Mouse (Mus musculus): Measurements from ENCODE around the gene Vcl. TPM values are rescaled to one million over a fixed set of nuclear protein-coding genes. Genes with fewer than 3 reads are reported as not detected.

Gene Vcl
- polyA plus RNA-seq, 1 experiment: 31.7 TPM

DNA sequence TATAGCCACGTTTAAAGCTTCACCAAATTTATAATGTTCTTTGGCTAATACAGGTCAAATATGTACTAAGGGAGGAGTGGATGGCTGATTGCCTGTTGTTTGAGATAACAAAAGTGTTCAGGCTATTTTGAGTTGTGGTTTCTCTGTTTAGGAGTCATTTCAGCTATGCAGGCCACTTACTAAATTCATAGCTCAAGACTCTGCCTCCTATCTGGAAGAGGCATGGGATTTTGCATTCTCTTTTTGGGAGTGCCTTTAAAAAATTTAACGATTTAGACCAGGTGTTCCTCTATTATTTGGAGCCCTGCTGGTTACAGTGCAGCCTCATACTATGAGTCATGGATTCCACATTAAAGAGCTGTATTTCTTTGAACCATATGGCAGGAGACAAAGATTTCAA, 9.2 kb downstream of the Vcl start:
- Histone ChIP-seq H3K4me1 (ENCODE audit: control insufficient read depth, insufficient read depth, low read length) (no peaks in the 10 kb centered on the region), H3K27ac (ENCODE audit: insufficient read depth, low read length) (no peak overlapping the region), H3K4me3 (ENCODE audit: insufficient read depth, low read length) (no peak overlapping the region)
- TF ChIP-seq POLR2A (IDR thresholded peaks at IDR 0.05; ENCODE audit: extremely low read depth, insufficient read depth, low read length) (no peak), CTCF (IDR thresholded peaks at IDR 0.05; ENCODE audit: extremely low read depth, insufficient read depth, low read length) (no peak)

DNA sequence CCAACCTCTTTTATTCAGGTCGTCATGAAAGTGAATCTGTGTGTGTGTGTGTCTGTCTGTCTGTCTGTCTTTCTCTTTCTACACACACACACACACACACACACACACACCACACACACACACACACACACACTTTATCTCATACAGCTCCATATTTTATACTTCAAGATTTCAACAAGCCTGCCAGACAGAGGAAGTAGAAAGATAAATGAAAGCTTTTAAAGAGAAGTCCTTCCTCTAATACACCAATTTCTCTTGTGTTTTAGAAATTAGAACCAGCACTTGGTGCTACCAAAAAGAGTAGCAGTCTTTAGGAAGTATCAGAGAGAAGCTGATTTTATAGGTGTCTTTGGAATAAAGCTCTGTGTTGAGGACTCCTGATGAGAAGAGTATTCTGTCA, 9.7 kb downstream of the Vcl start:
- Histone ChIP-seq H3K4me3 (ENCODE audit: insufficient read depth, low read length) (no peak overlapping the region), H3K27ac (ENCODE audit: insufficient read depth, low read length) (no peak overlapping the region), H3K4me1 (ENCODE audit: control insufficient read depth, insufficient read depth, low read length) (no peaks in the 10 kb centered on the region)
- TF ChIP-seq CTCF (IDR thresholded peaks at IDR 0.05; ENCODE audit: extremely low read depth, insufficient read depth, low read length) (no peak), POLR2A (IDR thresholded peaks at IDR 0.05; ENCODE audit: extremely low read depth, insufficient read depth, low read length) (no peak)

DNA sequence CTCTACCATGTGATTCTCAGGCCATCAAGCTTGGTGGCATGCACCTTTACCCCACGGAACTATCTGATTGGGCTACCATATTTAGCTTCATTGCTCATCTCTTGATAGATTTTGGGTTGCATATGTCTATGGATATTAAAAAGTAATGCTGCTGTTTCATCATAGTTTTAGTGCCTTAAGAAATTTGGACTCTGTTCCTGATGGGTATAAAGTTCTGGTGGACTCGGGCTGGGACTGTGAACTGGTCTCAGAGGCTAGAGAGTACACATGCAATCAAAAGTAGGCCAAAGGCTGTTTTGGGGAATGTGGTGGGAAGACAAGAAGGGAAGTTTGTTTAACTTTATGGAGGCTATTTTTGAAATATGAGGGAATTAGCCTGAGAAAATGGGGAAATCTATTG, 16.1 kb downstream of the Vcl start:
- Histone ChIP-seq H3K4me3 (ENCODE audit: insufficient read depth, low read length) (no peak overlapping the region), H3K4me1 (ENCODE audit: control insufficient read depth, insufficient read depth, low read length) (no peaks in the 10 kb centered on the region), H3K27ac (ENCODE audit: insufficient read depth, low read length) (no peak overlapping the region)
- TF ChIP-seq POLR2A (IDR thresholded peaks at IDR 0.05; ENCODE audit: extremely low read depth, insufficient read depth, low read length): no peak
- TF ChIP-seq CTCF (IDR thresholded peaks at IDR 0.05; ENCODE audit: extremely low read depth, insufficient read depth, low read length): no peak

DNA sequence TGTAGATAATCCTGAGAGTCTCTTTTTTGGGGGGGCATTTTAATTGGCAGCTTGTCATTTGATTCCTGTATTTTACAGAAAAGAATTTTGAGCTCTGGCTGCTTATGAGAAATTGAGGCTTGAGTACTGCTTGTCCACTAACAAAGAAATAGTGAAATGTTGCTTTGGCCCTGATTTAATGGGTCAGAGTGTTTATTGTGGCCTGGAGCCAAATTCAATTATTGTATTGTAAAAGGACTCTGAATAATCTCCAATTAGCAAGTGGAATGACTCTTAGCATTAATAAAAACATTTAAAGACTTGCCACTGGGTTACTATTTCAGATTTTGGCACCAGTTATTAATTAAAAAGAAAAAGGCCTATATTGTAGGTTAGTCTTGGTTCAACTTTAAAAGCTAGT, 26.8 kb downstream of the Vcl start:
- no peak for TF ChIP-seq POLR2A (IDR thresholded peaks at IDR 0.05; ENCODE audit: extremely low read depth, insufficient read depth, low read length)
- TF ChIP-seq CTCF (IDR thresholded peaks at IDR 0.05; ENCODE audit: extremely low read depth, insufficient read depth, low read length): no peak
- Histone ChIP-seq H3K27ac (ENCODE audit: insufficient read depth, low read length) (no peak overlapping the region), H3K4me1 (ENCODE audit: control insufficient read depth, insufficient read depth, low read length) (no peaks in the 10 kb centered on the region; the same call in 1 of the 2 replicates), H3K4me3 (ENCODE audit: insufficient read depth, low read length) (no peak overlapping the region)

DNA sequence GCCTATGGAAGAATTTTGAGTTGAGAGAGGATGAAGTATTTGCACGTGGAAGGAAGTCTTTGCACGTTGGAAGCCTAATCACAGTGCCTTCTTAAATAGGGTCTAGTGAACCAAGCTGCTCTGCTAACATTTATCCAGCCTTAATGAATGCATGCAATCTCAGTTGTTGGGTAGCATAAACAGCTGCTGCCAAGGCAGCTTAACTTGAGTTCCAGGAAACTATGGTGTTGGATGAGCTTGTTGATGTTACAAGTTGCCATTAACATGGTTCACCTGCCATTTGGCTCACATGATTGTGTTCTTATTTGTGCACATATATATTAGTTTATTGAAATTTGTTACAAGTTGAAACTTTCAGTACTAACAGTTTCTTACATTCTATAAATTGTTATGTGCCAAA, 29.8 kb downstream of the Vcl start:
- H3K4me1 ChIP-seq (ENCODE audit: control insufficient read depth, insufficient read depth, low read length): no peaks in the 10 kb centered on the region; the same call in 1 of the 2 replicates
- no peak overlapping the region for H3K4me3 ChIP-seq (ENCODE audit: insufficient read depth, low read length)
- H3K27ac ChIP-seq (ENCODE audit: insufficient read depth, low read length): no peak overlapping the region
- TF ChIP-seq POLR2A (IDR thresholded peaks at IDR 0.05; ENCODE audit: extremely low read depth, insufficient read depth, low read length): no peak
- no peak for TF ChIP-seq CTCF (IDR thresholded peaks at IDR 0.05; ENCODE audit: extremely low read depth, insufficient read depth, low read length)

DNA sequence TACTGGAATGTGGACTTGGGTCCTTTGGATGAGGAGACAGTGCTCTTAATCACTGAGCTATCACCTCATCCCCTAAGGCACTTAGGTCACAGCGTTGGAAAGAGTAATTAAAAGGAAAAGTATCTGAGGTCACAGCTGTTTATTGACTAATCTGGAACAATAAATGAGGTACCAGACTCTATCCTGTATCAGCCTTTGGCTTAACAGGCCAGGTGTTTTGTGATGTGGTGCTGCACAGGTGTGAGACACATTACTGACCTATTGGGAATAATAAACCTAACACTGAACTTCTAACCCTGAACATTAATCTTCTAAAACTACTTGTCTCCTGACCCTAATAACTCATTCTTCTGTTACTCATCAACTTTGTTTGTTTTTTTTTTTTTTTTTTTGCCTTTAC, 33.3 kb downstream of the Vcl start:
- H3K27ac ChIP-seq (ENCODE audit: insufficient read depth, low read length): no peak overlapping the region
- peaks cover 1% of the 10 kb centered on the region; the same call in 1 of the 2 replicates for H3K4me1 ChIP-seq (ENCODE audit: control insufficient read depth, insufficient read depth, low read length)
- TF ChIP-seq POLR2A (IDR thresholded peaks at IDR 0.05; ENCODE audit: extremely low read depth, insufficient read depth, low read length): no peak
- no peak for TF ChIP-seq CTCF (IDR thresholded peaks at IDR 0.05; ENCODE audit: extremely low read depth, insufficient read depth, low read length)
- no peak overlapping the region for H3K4me3 ChIP-seq (ENCODE audit: insufficient read depth, low read length)

DNA sequence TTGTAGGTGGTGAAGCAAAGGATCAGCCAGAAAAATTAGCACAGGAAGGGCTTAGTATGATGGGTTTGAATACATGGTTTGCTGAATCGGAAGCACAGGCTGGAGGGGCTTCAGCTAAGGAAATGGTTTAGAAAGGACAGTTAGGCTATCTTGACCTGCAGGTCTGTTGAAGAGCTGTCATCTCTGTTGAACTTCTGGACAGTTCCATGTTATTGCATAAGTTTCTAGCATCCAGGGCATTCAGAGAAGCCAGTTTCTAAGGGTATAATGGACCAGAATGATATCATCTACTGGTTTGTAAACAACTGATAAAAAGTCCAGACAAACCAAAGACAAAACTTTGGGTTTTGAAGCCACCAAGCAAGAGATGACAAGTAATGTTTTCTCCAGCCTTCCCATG, 33.7 kb downstream of the Vcl start:
- no peak for TF ChIP-seq POLR2A (IDR thresholded peaks at IDR 0.05; ENCODE audit: extremely low read depth, insufficient read depth, low read length)
- TF ChIP-seq CTCF (IDR thresholded peaks at IDR 0.05; ENCODE audit: extremely low read depth, insufficient read depth, low read length): no peak
- no peak overlapping the region for H3K27ac ChIP-seq (ENCODE audit: insufficient read depth, low read length)
- H3K4me3 ChIP-seq (ENCODE audit: insufficient read depth, low read length): no peak overlapping the region
- peaks cover 1% of the 10 kb centered on the region; the same call in 1 of the 2 replicates for H3K4me1 ChIP-seq (ENCODE audit: control insufficient read depth, insufficient read depth, low read length)

DNA sequence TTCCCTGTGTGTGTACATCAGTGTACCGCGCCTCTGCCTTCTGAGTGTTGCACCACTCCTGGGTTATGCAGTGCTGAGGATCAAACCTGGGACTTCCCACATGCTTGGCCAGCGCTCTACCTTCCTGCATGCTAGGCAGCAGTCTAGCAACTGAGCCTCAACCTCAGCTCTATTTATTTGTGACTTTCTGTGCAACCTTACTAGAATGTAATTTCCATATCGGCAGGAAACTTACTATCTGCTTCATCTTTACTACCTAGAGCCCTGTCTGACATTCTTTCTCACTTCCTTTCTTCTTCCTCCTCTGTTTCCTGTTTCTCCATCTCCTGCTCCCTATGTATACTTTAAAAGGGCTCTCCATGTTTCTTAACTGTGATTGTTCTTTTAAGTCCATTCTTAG, 34.7 kb downstream of the Vcl start:
- H3K4me3 ChIP-seq (ENCODE audit: insufficient read depth, low read length): no peak overlapping the region
- no peak overlapping the region for H3K27ac ChIP-seq (ENCODE audit: insufficient read depth, low read length)
- H3K4me1 ChIP-seq (ENCODE audit: control insufficient read depth, insufficient read depth, low read length): peaks cover 1% of the 10 kb centered on the region; the same call in 1 of the 2 replicates
- TF ChIP-seq CTCF (IDR thresholded peaks at IDR 0.05; ENCODE audit: extremely low read depth, insufficient read depth, low read length): no peak

DNA sequence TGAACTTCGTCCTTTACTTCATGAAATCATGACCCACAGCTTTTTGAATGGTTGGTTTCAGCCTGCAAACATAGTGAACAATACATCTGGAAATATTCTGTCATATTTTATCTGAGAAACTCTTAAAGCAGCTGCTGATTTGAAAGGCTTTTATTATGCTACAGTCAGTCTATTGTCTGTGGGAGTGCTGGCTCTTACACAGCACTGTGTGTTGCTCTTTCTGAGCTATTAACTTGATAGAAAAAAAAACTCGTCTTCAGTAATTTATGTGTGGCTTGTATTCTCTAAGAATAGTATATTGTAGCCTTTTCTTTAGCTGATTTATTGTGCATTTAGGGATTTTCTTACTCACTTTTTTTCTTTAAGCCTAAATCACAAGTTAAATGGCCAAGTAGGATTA, 35.1 kb downstream of the Vcl start:
- no peak for TF ChIP-seq CTCF (IDR thresholded peaks at IDR 0.05; ENCODE audit: extremely low read depth, insufficient read depth, low read length)
- TF ChIP-seq POLR2A (IDR thresholded peaks at IDR 0.05; ENCODE audit: extremely low read depth, insufficient read depth, low read length): no peak
- H3K27ac ChIP-seq (ENCODE audit: insufficient read depth, low read length): no peak overlapping the region
- H3K4me1 ChIP-seq (ENCODE audit: control insufficient read depth, insufficient read depth, low read length): peaks cover 1% of the 10 kb centered on the region; the same call in 1 of the 2 replicates
- H3K4me3 ChIP-seq (ENCODE audit: insufficient read depth, low read length): no peak overlapping the region

DNA sequence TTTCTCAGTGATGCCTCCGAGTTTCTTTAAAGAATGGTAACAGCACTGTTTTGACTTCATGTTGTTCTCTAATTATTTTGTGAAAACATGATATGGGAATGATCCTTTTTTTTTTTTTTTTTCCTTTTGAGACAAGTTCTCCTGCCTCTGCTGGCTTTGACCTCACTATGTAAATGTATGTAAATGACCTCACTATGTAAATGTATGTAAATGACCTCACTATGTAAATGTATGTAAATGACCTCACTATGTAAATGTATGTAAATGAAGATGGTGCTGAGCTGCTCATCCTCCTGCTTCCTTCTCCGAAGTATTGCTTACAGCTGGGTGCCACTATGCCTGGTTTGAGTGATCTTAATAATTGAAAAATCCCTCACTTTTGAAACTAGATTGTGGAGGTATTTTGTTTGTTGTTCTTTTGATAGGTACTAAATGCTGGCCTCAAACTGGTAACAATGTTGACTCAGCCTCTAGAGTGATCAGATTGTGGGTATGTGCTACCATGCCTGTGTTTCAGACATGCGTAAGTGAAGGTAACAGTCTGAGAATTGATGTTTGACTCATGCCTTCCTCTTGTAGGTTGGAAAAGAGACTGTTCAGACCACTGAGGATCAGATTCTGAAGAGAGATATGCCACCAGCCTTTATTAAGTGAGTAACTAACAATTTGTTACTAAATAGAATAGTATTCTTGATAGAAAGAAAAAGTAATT, 37.9 kb downstream of the Vcl start:
- H3K27ac ChIP-seq (ENCODE audit: insufficient read depth, low read length): no peak overlapping the region
- TF ChIP-seq POLR2A (IDR thresholded peaks at IDR 0.05; ENCODE audit: extremely low read depth, insufficient read depth, low read length): no peak
- no peak for TF ChIP-seq CTCF (IDR thresholded peaks at IDR 0.05; ENCODE audit: extremely low read depth, insufficient read depth, low read length)
- H3K4me3 ChIP-seq (ENCODE audit: insufficient read depth, low read length): no peak overlapping the region
- peaks cover 4% of the 10 kb centered on the region; the same call in 1 of the 2 replicates for H3K4me1 ChIP-seq (ENCODE audit: control insufficient read depth, insufficient read depth, low read length)

Data from cortical plate, adult 2 months (tissue).